Mouse (Mus musculus) ES-E14 (cell line): ENCODE data around the gene Fancc. TPM values are rescaled to one million over a fixed set of nuclear protein-coding genes. Genes with fewer than 3 reads are reported as not detected.
A peak's percentile ranks its signal among the peaks of the same experiment; 100 is the strongest.

Experiments
- DNase-seq: peaks from one replicate; pipeline ENCODE4 v3.0.0-alpha.2; 2013; ENCODE audit warnings: low read depth, low spot score
- H3K27ac ChIP-seq: 2 replicates; pipeline ENCODE4 v1.5.1; 2012; ENCODE audit warnings: low read depth, mild to moderate bottlenecking, low read length, moderate library complexity, mixed read lengths; ENCODE audit not compliant: poor library complexity, insufficient read depth, severe bottlenecking
- H3K36me3 ChIP-seq: 2 replicates; pipeline ENCODE4 v1.6.1; 2012; ENCODE audit warnings: mild to moderate bottlenecking, low read length, moderate library complexity, mixed read lengths; ENCODE audit not compliant: control insufficient read depth, poor library complexity, insufficient read depth, severe bottlenecking
- H3K4me1 ChIP-seq, 2 experiments: fragments of 150-350 bp in 1 of 2; sonication (generic) in 1 of 2; 2 replicates each; pipeline ENCODE4 v1.6.1; 2012; ENCODE audit warnings: low read length in 2 of 2, mild to moderate bottlenecking in 1 of 2, mixed read lengths in 1 of 2; ENCODE audit not compliant: control insufficient read depth in 2 of 2, insufficient read depth in 2 of 2, poor library complexity in 1 of 2
- H3K4me3 ChIP-seq, 2 experiments: fragments of 150-350 bp in 1 of 2; sonication (generic) in 1 of 2; 2 replicates each; pipeline ENCODE4 v1.5.1; 2012; ENCODE audit warnings: low read length in 2 of 2, low read depth in 1 of 2, mild to moderate bottlenecking in 1 of 2, mixed read lengths in 1 of 2; ENCODE audit not compliant: insufficient read depth in 1 of 2, poor library complexity in 1 of 2, severe bottlenecking in 1 of 2
- H3K9ac ChIP-seq: 2 replicates; pipeline ENCODE4 v1.6.1; 2012; ENCODE audit warnings: low read depth, mild to moderate bottlenecking, low read length, mixed read lengths; ENCODE audit not compliant: poor library complexity, insufficient read depth, severe bottlenecking
- H3K9me3 ChIP-seq: fragments of 150-350 bp; sonication (generic); 2 replicates; pipeline ENCODE4 v1.6.1; 2012; ENCODE audit warnings: low read depth, mild to moderate bottlenecking, low read length; ENCODE audit not compliant: control insufficient read depth, insufficient read depth
- CHD2 ChIP-seq: IDR thresholded peaks from 2 replicates; pipeline ENCODE4 v1.6.1; 2014; ENCODE audit warnings: mild to moderate bottlenecking, low read depth, low read length, inconsistent platforms
- HCFC1 ChIP-seq: IDR thresholded peaks from 2 replicates; pipeline ENCODE4 v1.6.1; 2012; ENCODE audit warnings: low read length, inconsistent platforms, borderline replicate concordance; ENCODE audit not compliant: insufficient read depth
- MAFK ChIP-seq: IDR thresholded peaks from 2 replicates; pipeline ENCODE4 v1.6.1; 2014; ENCODE audit warnings: mild to moderate bottlenecking, low read depth, low read length, inconsistent platforms; ENCODE audit not compliant: insufficient read depth
- ZC3H11A ChIP-seq: IDR thresholded peaks from 2 replicates; pipeline ENCODE4 v1.6.1; 2012; ENCODE audit warnings: low read depth, mild to moderate bottlenecking, inconsistent platforms, low read length, borderline replicate concordance
- ZNF384 ChIP-seq: IDR thresholded peaks from 2 replicates; pipeline ENCODE4 v1.6.1; 2012; ENCODE audit warnings: low read depth, low read length, inconsistent platforms
- in situ Hi-C, 2 experiments: fragments of 600-800 bp; cut with MboI; formaldehyde crosslinking; loops; one replicate each; pipeline ENCODE4 v1.15.1; 2025; ENCODE audit warnings: low sequenced_read_pairs in 2 of 2, inconsistent platforms in 1 of 2; ENCODE audit not compliant: unreplicated experiment in 2 of 2
- total RNA-seq: library from RNA; depleted of rRNA; stranded (reverse); fragments of 300-350 nt; gene quantifications from 2 replicates; pipeline ENCODE4 v1.2.3, GENCODE M21; 2012

The Fancc gene
- total RNA-seq, 1 experiment: 9.4 TPM

GRCm38 (mm10) chr13:63452898-63453297, 44.2 kb downstream of the Fancc start:
- H3K36me3 ChIP-seq: no peaks in the 10 kb centered on the region
- in situ Hi-C loops: no loop called here
- TF ChIP-seq CHD2 (no peak), HCFC1 (no peak), MAFK (no peak), ZC3H11A (no peak), ZNF384 (no peak)
- DNase-seq: no peak
- no peak overlapping the region for H3K4me3 ChIP-seq
- H3K9ac ChIP-seq: no peak overlapping the region
- no peaks in the 10 kb centered on the region for H3K4me1 ChIP-seq
- no peaks in the 10 kb centered on the region for H3K9me3 ChIP-seq
- H3K27ac ChIP-seq: no peak overlapping the region

GRCm38 (mm10) chr13:63451140-63451539, 45.9 kb downstream of the Fancc start:
- no peak for DNase-seq
- H3K36me3 ChIP-seq: no peaks in the 10 kb centered on the region
- in situ Hi-C loops: no loop called here

GRCm38 (mm10) chr13:63445419-63445818, 51.7 kb downstream of the Fancc start:
- TF ChIP-seq HCFC1 (no peak), MAFK (no peak), CHD2 (no peak), ZNF384 (no peak), ZC3H11A (no peak)
- DNase-seq: no peak
- no peak overlapping the region for H3K4me3 ChIP-seq

More at GRCm38 (mm10) chr13:63451140-63451539, 45.9 kb downstream of the Fancc start:
- no peak overlapping the region for H3K27ac ChIP-seq
- H3K9ac ChIP-seq: no peak overlapping the region
- TF ChIP-seq CHD2 (no peak), ZNF384 (no peak), MAFK (no peak), ZC3H11A (no peak), HCFC1 (no peak)
- H3K4me1 ChIP-seq: no peaks in the 10 kb centered on the region
- H3K9me3 ChIP-seq: no peaks in the 10 kb centered on the region
- no peak overlapping the region for H3K4me3 ChIP-seq

GRCm38 (mm10) chr13:63432759-63433158, 64.3 kb downstream of the Fancc start:
- Histone ChIP-seq H3K4me3 (peak overlapping the region in 1 of 2 experiments; percentile 96; a peak in 3 of 4 replicates), H3K9ac (no peak overlapping the region), H3K27ac (no peak overlapping the region), H3K4me1 (peaks cover 3% of the 10 kb centered on the region in 2 experiments; a peak in 1 of 4 replicates), H3K36me3 (no peaks in the 10 kb centered on the region), H3K9me3 (no peaks in the 10 kb centered on the region)
- peak; percentile 34 for DNase-seq
- TF ChIP-seq CHD2: no peak
- TF ChIP-seq ZC3H11A: 0 out of 2 replicates have a peak, but pooled peaks have one; percentile 43
- in situ Hi-C loops: no loop called here

More at GRCm38 (mm10) chr13:63445419-63445818, 51.7 kb downstream of the Fancc start:
- no peaks in the 10 kb centered on the region for H3K36me3 ChIP-seq
- H3K9me3 ChIP-seq: no peaks in the 10 kb centered on the region
- in situ Hi-C loops: no loop called here
- H3K9ac ChIP-seq: no peak overlapping the region
- no peaks in the 10 kb centered on the region for H3K4me1 ChIP-seq
- no peak overlapping the region for H3K27ac ChIP-seq

GRCm38 (mm10) chr13:63431857-63432191, 65.3 kb downstream of the Fancc start:
- in situ Hi-C loops: no loop called here

More at GRCm38 (mm10) chr13:63431857-63432191, 65.3 kb downstream of the Fancc start:
- Histone ChIP-seq H3K4me1 (peaks cover 3% of the 10 kb centered on the region in 2 experiments; a peak in 1 of 4 replicates), H3K9ac (peak overlapping the region; percentile 99), H3K4me3 (peak overlapping the region; percentile 94 to 96), H3K9me3 (no peaks in the 10 kb centered on the region), H3K27ac (peak overlapping the region; percentile 99), H3K36me3 (no peaks in the 10 kb centered on the region)
- no peak for DNase-seq
- TF ChIP-seq HCFC1 (no peak), ZNF384 (no peak), CHD2 (no peak), MAFK (no peak), ZC3H11A (no peak)
